ENCODE assay signal across 21 mouse cellular contexts in genomic region chr12:75387846-75388245, GRCm38 (mm10). TPM values are rescaled to one million over a fixed set of nuclear protein-coding genes. Genes with fewer than 3 reads are reported as not detected.
"Had no signal": no experiment of that assay in that cellular context is flagged by ENCODE, and none has a peak within 500 bp of the region (broad histone marks: within the 10 kb centered on the region; RNA-seq: fewer than 3 reads in every experiment).

No protein-coding gene starts in this region.

- H3K4me3 ChIP-seq: limb, embryonic 12.5 days; midbrain, embryonic 13.5 days; myocyte; neural tube, embryonic 15.5 days had no signal

- H3K4me1 ChIP-seq: midbrain, embryonic 13.5 days; neural tube, embryonic 15.5 days had no signal

- DNase-seq: kidney, adult 9 months; kidney, postnatal 36 days; layer of hippocampus, adult 9-11 months; layer of hippocampus, postnatal 36 days; liver; lung, adult 18-20 months; thymus, adult 18-20 months; thymus, postnatal 25 days had no signal

- H3K36me3 ChIP-seq: limb, embryonic 12.5 days; midbrain, embryonic 13.5 days; neural tube, embryonic 15.5 days had no signal

- H3K4me2 ChIP-seq: limb, embryonic 12.5 days; midbrain, embryonic 13.5 days; neural tube, embryonic 15.5 days had no signal

- H3K9me3 ChIP-seq: limb, embryonic 12.5 days; midbrain, embryonic 13.5 days; neural tube, embryonic 15.5 days had no signal

- H3K9ac ChIP-seq: limb, embryonic 12.5 days; liver, embryonic 14.5 days; midbrain, embryonic 13.5 days; neural tube, embryonic 15.5 days had no signal

- H3K27me3 ChIP-seq: limb, embryonic 12.5 days; midbrain, embryonic 13.5 days; neural tube, embryonic 15.5 days had no signal

- H3K27ac ChIP-seq: kidney, postnatal 0 days; limb, embryonic 12.5 days; liver, embryonic 14.5 days; midbrain, embryonic 13.5 days; neural tube, embryonic 15.5 days had no signal

- ATAC-seq: midbrain, embryonic 13.5 days had no signal

RNA-seq across cellular contexts. Expression of gene Gphb5, which starts 28.7 kb away (rescaled TPM):
- total RNA-seq: layer of hippocampus, adult 18-20 months; layer of hippocampus, postnatal 36 days; left cerebral cortex, adult 8-10 months; left cerebral cortex, postnatal 25 days; megakaryocyte-erythroid progenitor cell, adult 5-6 weeks had no signal
- polyA plus RNA-seq: kidney, postnatal 0 days; limb, embryonic 12.5 days; liver, embryonic 14.5 days; midbrain, embryonic 13.5 days; myocyte; neural tube, embryonic 11.5 days; neural tube, embryonic 15.5 days; spleen, adult 2 months; stomach, embryonic 16.5 days had no signal
